Mouse (Mus musculus) liver, embryonic 13.5 days (tissue): ENCODE results near the gene Psmd8. TPM values are rescaled to one million over a fixed set of nuclear protein-coding genes. Genes with fewer than 3 reads are reported as not detected.
"Not testable (repeated sequence)": the region's sequence is repeated elsewhere in the genome, so short reads cannot be mapped to it uniquely, and the experiment has no call there.

Source experiments
- ATAC-seq: fragments of 200-750 bp; cut with Nextera tagmentation; 2 replicates; pipeline ENCODE4 v1.8.0; 2017; ENCODE audit warnings: low read depth, mild to moderate bottlenecking, moderate number of reproducible peaks, moderate library complexity
- DNase-seq: peaks from one replicate; pipeline ENCODE4 v3.0.0; 2022
- H3K27ac ChIP-seq: fragments of 300-500 bp; sonication (generic); 2 replicates; pipeline ENCODE4 v1.5.1; 2015; ENCODE audit warnings: moderate library complexity, mild to moderate bottlenecking, inconsistent platforms
- H3K27me3 ChIP-seq: fragments of 300-500 bp; sonication (generic); 2 replicates; pipeline ENCODE4 v1.6.1; 2015; ENCODE audit warnings: mild to moderate bottlenecking, inconsistent platforms
- H3K36me3 ChIP-seq: fragments of 300-500 bp; sonication (generic); 2 replicates; pipeline ENCODE4 v1.6.1; 2015; ENCODE audit warnings: mild to moderate bottlenecking, inconsistent platforms
- H3K4me1 ChIP-seq: fragments of 300-500 bp; sonication (generic); replicated peaks from 2 replicates; pipeline ENCODE4 v1.6.1; 2015; ENCODE audit warnings: inconsistent platforms
- H3K4me2 ChIP-seq: fragments of 300-500 bp; sonication (generic); 2 replicates; pipeline ENCODE4 v1.6.1; 2015; ENCODE audit warnings: inconsistent platforms, mild to moderate bottlenecking, moderate library complexity
- H3K4me3 ChIP-seq: fragments of 300-500 bp; sonication (generic); replicated peaks from 2 replicates; pipeline ENCODE4 v1.5.1; 2015; ENCODE audit warnings: mild to moderate bottlenecking, inconsistent platforms
- H3K9ac ChIP-seq: fragments of 300-500 bp; sonication (generic); 2 replicates; pipeline ENCODE4 v1.6.1; 2015; ENCODE audit warnings: mild to moderate bottlenecking, inconsistent platforms
- H3K9me3 ChIP-seq: fragments of 300-500 bp; sonication (generic); replicated peaks from 2 replicates; pipeline ENCODE4 v1.6.1; 2016; ENCODE audit warnings: inconsistent platforms
- WGBS: fragments of 180-500 bp; shearing (Covaris S2); methylation state at CpG from one replicate; pipeline ENCODE4 v1.1.7; 2015; ENCODE audit not compliant: insufficient replicate concordance; 5-methylcytosine and 5-hydroxymethylcytosine counted together
- polyA plus RNA-seq: library from polyadenylated mRNA; unstranded; fragments of >200 nt; fragmentation: Nextera tagmentation; extraction: Ambion mirVana; gene quantifications from 2 replicates; pipeline ENCODE4 v1.2.1, GENCODE M21; 2015

The Psmd8 gene
- polyA plus RNA-seq: 136 and 155 TPM in 2 replicates

DNA sequence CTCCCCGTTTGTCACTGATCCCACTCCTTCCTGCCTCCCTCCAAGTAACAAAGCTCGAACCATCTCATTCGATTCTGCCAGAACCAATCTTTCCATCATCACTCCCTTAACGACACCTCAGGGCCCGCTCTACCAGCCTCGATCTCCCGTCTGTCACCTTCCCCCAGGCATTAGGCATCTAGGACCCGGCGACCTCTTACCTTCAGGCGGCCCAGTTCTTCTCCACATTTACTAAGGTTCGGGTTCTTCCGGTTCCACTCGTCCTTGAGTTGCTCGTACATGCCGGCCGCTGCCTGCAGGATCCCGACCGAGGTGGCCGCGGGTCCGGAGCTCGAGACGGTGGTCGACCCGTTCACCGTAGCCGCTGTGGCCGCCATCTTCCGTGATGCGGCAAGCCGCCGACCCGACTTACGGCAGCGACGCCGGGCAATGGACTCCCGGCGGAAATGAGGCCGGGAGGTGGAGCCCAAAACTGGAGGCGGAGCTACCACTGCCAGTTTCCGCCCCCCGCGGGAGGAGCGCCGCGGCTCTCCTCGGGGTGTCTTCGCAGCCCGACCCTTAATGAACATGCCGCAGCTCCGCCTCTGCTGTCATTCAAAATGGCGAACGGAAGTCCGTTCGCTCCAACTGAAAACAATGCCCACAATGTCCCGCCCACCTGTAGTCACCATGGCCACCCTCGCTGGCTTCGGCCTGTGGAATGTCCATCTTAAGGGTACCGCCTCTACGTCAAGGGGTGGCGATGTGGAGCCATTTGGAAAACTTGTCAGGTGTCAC is at the start of gene Psmd8:
TSS of gene Psmd8 (minus strand) at position 625 of the 777 bp plus-strand sequence.
- Histone ChIP-seq H3K4me1 (peaks cover 28% of the 10 kb centered on the region), H3K9ac (peak within 1 kb of the TSS; percentile 87), H3K27ac (peak within 1 kb of the TSS; percentile 59), H3K9me3 (no peaks in the 10 kb centered on the region), H3K4me3 (peak within 1 kb of the TSS; percentile 85), H3K27me3 (no peaks in the 10 kb centered on the region), H3K36me3 (peaks cover 28% of the 10 kb centered on the region), H3K4me2 (peak within 1 kb of the TSS; percentile 91)
- ATAC-seq (peak; percentile 93), DNase-seq (peak; percentile 95)
- WGBS: under 1% methylated on average over 62 of the region's 62 CpGs

GRCm38 (mm10) chr7:29228202-29228601 is 47.7 kb upstream of the Psmd8 start:
- Histone ChIP-seq H3K27me3 (peaks cover 41% of the 10 kb centered on the region), H3K9ac (no peak overlapping the region), H3K9me3 (no peaks in the 10 kb centered on the region), H3K4me1 (peaks cover 14% of the 10 kb centered on the region), H3K4me3 (no peak overlapping the region), H3K36me3 (no peaks in the 10 kb centered on the region), H3K27ac (no peak overlapping the region), H3K4me2 (no peak overlapping the region)
- DNase-seq (no peak), ATAC-seq (no peak)
- WGBS: 25% methylated on average over 4 of the region's 4 CpGs

- no peak overlapping the region for H3K9ac ChIP-seq
- DNase-seq: no peak
- H3K9me3 ChIP-seq: no peaks in the 10 kb centered on the region
- H3K27me3 ChIP-seq: peaks cover 14% of the 10 kb centered on the region
- H3K4me3 ChIP-seq: no peak overlapping the region
- no peak overlapping the region for H3K4me2 ChIP-seq
- H3K27ac ChIP-seq: no peak overlapping the region
- ATAC-seq: no peak
- WGBS: 75% methylated on average over 13 of the region's 13 CpGs
- no peaks in the 10 kb centered on the region for H3K36me3 ChIP-seq
- H3K4me1 ChIP-seq: 0 out of 2 replicates have a peak, but pooled peaks cover 6% of the 10 kb centered on the region
Measured at GRCm38 (mm10) chr7:29225520-29225919, 45.0 kb upstream of the Psmd8 start.

DNA sequence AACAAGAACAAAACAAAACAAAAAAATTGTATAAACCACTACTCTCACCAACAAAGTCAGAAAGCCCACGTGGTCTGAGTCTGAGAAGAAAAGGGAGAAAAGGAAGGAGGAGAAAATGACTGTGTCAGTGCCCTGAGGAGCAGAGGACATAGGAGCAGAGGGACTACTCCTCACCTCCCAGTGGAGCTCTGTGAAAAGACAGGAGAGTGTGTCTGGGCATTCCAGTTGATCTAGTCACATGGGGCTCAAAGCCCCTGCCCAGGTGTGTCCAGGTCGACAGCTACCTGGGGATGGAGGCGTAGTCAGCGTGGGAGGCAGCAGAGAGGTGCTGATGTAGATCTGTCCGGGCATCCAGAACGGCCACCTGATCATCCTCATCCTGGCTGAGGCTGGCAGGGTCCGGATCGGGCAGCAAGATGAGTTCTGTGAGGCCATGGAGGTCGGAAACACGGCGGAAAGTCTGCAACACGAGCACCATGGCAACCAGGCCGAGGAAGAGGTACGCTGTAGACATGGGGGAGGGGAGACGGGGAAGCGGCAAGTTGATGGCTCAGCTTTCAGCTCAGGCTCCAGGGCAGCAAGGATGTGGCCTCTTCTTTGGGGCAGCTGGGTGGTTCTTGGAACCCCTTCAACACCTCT is 44.4 kb upstream of the Psmd8 start:
- no peak overlapping the region for H3K27ac ChIP-seq
- 0 out of 2 replicates have a peak, but pooled peaks cover under 1% of the 10 kb centered on the region for H3K9me3 ChIP-seq
- H3K27me3 ChIP-seq: peaks cover 8% of the 10 kb centered on the region
- DNase-seq (no peak), ATAC-seq (no peak)
- WGBS: 45% methylated on average over 16 of the region's 16 CpGs
- H3K9ac ChIP-seq: no peak overlapping the region
- no peak overlapping the region for H3K4me3 ChIP-seq
- no peak overlapping the region for H3K4me2 ChIP-seq
- H3K4me1 ChIP-seq: 0 out of 2 replicates have a peak, but pooled peaks cover 6% of the 10 kb centered on the region
- no peaks in the 10 kb centered on the region for H3K36me3 ChIP-seq

GRCm38 (mm10) chr7:29214846-29215245 is 34.3 kb upstream of the Psmd8 start:
- no peak for ATAC-seq
- WGBS: 66% methylated on average over 15 of the region's 15 CpGs

GRCm38 (mm10) chr7:29214236-29214635 is 33.7 kb upstream of the Psmd8 start:
- no peak overlapping the region for H3K27ac ChIP-seq
- peaks cover 21% of the 10 kb centered on the region for H3K4me1 ChIP-seq
- peaks cover 3% of the 10 kb centered on the region; the same call in 1 of the 2 replicates for H3K9me3 ChIP-seq
- no peak overlapping the region for H3K4me3 ChIP-seq
- ATAC-seq (no peak), DNase-seq (no peak)
- H3K36me3 ChIP-seq: no peaks in the 10 kb centered on the region
- H3K4me2 ChIP-seq: no peak overlapping the region
- H3K27me3 ChIP-seq: no peaks in the 10 kb centered on the region
- WGBS: 45% methylated on average over 2 of the region's 2 CpGs
- H3K9ac ChIP-seq: no peak overlapping the region

More at GRCm38 (mm10) chr7:29214846-29215245, 34.3 kb upstream of the Psmd8 start:
- Histone ChIP-seq H3K27me3 (no peaks in the 10 kb centered on the region), H3K4me2 (no peak overlapping the region), H3K27ac (no peak overlapping the region), H3K4me1 (peaks cover 21% of the 10 kb centered on the region), H3K4me3 (no peak overlapping the region), H3K9me3 (peaks cover 9% of the 10 kb centered on the region), H3K36me3 (peaks cover 4% of the 10 kb centered on the region; the same call in 1 of the 2 replicates), H3K9ac (no peak overlapping the region)
- DNase-seq: no peak

DNA sequence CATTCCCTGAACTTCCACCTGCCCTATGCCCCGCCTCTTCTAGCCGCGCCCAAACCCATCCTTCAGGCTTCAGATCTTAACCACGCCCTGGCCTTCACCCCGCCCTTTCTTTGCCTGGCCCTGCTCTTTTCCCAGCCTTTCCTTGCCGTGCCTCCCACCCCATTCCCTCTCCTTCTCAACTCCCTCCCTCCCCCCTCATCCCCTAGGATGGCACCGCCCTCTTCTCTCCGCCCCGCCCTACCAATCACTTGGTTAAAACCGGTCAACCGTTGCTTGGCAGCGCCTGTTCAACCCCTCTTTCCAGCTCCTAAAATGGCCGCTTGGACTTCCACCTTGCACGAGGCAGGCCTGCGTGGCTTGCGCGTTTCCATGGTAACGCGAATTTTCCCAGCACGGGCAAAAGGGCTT is 33.2 kb upstream of the Psmd8 start, which contains the start of gene Catsperg1:
TSS of gene Catsperg1 (minus strand) at position 361 of the 408 bp plus-strand sequence.
- peak within 1 kb of the TSS; percentile 67 for H3K4me2 ChIP-seq
- H3K27me3 ChIP-seq: no peaks in the 10 kb centered on the region
- H3K9me3 ChIP-seq: no peaks in the 10 kb centered on the region
- peaks cover 21% of the 10 kb centered on the region for H3K4me1 ChIP-seq
- H3K36me3 ChIP-seq: no peaks in the 10 kb centered on the region
- no peak within 1 kb of the TSS for H3K9ac ChIP-seq
- WGBS: 25% methylated on average over 20 of the region's 20 CpGs
- ATAC-seq: no peak
- H3K4me3 ChIP-seq: no peak within 1 kb of the TSS
- DNase-seq: no peak
- H3K27ac ChIP-seq: no peak within 1 kb of the TSS

DNA sequence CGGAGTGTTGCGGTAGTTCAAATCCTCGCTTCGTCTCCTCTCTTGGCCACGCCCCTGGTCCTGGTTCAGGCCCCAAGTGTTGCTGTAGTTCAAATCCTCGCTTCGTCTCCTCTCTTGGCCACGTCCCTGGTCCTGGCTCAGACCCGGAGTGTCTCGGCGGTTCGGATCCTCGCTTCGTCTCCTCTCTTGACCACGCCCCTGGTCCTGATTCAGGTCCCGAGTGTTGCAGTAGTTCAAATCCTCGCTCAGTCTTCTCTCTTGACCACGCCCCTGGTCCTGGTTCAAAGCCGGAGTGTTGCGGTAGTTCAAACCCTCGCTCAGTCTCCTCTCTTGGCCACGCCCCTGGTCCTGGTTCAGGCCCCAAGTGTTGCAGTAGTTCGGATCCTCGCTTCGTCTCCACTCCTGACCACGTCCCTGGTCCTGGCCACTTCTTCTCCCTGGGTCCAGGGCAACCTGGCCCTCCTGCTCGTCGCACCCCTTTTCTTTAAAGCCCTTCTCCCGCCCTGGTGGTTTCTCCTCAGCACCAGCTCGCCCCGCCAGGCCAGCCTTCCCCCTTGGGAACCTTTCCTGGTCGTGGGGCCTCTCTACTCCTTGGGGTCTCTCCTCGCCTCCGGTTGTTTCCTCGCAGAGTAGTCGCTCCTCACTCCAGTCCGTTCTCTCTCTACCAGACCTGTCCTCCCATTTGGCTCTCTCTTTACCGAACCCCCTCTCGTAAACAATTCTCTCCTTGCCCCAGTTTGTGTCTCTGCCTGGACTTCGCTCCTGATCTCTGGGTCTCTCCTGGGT is 32.5 kb upstream of the Psmd8 start:
- ATAC-seq: not testable (repeated sequence)

DNA sequence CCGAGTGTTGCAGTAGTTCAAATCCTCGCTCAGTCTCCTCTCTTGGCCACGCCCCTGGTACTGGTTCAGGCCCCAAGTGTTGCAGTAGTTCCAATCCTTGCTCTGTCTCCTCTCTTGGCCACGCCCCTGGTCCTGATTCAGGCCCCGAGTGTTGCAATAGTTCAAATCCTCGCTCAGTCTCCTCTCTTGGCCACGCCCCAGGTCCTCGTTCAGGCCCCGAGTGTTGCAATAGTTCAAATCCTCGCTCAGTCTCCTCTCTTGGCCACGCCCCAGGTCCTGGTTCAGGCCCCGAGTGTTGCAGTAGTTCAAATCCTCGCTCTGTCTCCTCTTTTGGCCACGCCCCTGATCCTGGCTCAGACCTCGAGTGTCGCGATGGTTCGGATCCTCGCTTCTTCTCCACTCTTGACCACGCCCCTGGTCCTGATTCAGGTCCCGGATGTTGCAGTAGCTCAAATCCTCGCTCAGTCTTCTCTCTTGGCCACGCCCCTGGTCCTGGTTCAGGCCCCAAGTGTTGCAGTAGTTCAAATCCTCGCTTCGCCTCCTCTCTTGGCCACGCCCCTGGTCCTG is 31.8 kb upstream of the Psmd8 start:
- no peak for ATAC-seq
- H3K9ac ChIP-seq: 0 out of 2 replicates have a peak overlapping the region, but pooled peaks have one; percentile 39
- peak overlapping the region; percentile 67 for H3K4me2 ChIP-seq
- peak overlapping the region; percentile 72; the same call in 1 of the 2 replicates for H3K27ac ChIP-seq
- DNase-seq: peak; percentile 40
- no peaks in the 10 kb centered on the region for H3K27me3 ChIP-seq
- no peaks in the 10 kb centered on the region for H3K9me3 ChIP-seq
- 9% methylated on average over 26 of the region's 26 CpGs for WGBS
- no peaks in the 10 kb centered on the region for H3K36me3 ChIP-seq
- peaks cover 21% of the 10 kb centered on the region for H3K4me1 ChIP-seq
- peak overlapping the region; percentile 50 for H3K4me3 ChIP-seq

More for the DNA sequence above, 32.5 kb upstream of the Psmd8 start:
- not testable (repeated sequence) for H3K9me3 ChIP-seq, H3K9ac ChIP-seq, DNase-seq, H3K36me3 ChIP-seq, H3K4me3 ChIP-seq, H3K27me3 ChIP-seq, H3K27ac ChIP-seq
- 30% methylated on average over 40 of the region's 40 CpGs for WGBS
- H3K4me2 ChIP-seq: peak overlapping the region; percentile 67
- H3K4me1 ChIP-seq: peaks cover 21% of the 10 kb centered on the region

GRCm38 (mm10) chr7:29211415-29212198 is 31.1 kb upstream of the Psmd8 start:
- peak; percentile 79 for DNase-seq
- Histone ChIP-seq H3K4me1 (peaks cover 21% of the 10 kb centered on the region), H3K4me2 (peak overlapping the region; percentile 67), H3K27ac (peak overlapping the region; percentile 72), H3K36me3 (no peaks in the 10 kb centered on the region), H3K27me3 (no peaks in the 10 kb centered on the region), H3K9me3 (no peaks in the 10 kb centered on the region), H3K4me3 (peak overlapping the region; percentile 50), H3K9ac (peak overlapping the region; percentile 39; the same call in 1 of the 2 replicates)
- ATAC-seq: peak; percentile 80
- WGBS: 3% methylated on average over 34 of the region's 34 CpGs
